Mouse (Mus musculus) neural tube, embryonic 11.5 days (tissue): ENCODE measurements around the gene Tceanc2. TPM values are rescaled to one million over a fixed set of nuclear protein-coding genes. Genes with fewer than 3 reads are reported as not detected.

ENCODE experiments used
- ATAC-seq: fragments of 200-750 bp; cut with Nextera tagmentation; 2 replicates; pipeline ENCODE4 v1.8.0; 2017; ENCODE audit warnings: moderate number of reproducible peaks, mild to moderate bottlenecking, moderate TSS enrichment, moderate library complexity; ENCODE audit not compliant: insufficient read depth, low FRiP score, low TSS enrichment
- DNase-seq: peaks from one replicate; pipeline ENCODE4 v3.0.0-alpha.2; 2015; ENCODE audit warnings: low spot score
- H3K27ac ChIP-seq: fragments of 300-500 bp; sonication (generic); 2 replicates; pipeline ENCODE4 v1.5.1; 2014; ENCODE audit warnings: low read depth, mild to moderate bottlenecking, low read length
- H3K27me3 ChIP-seq: fragments of 300-500 bp; sonication (generic); 2 replicates; pipeline ENCODE4 v1.6.1; 2014; ENCODE audit warnings: mild to moderate bottlenecking, low read length, mixed read lengths; ENCODE audit not compliant: control insufficient read depth, insufficient read depth
- H3K36me3 ChIP-seq: fragments of 300-500 bp; sonication (generic); 2 replicates; pipeline ENCODE4 v1.6.1; 2014; ENCODE audit warnings: mild to moderate bottlenecking, low read length, moderate library complexity, mixed read lengths; ENCODE audit not compliant: control insufficient read depth, insufficient read depth
- H3K4me1 ChIP-seq: fragments of 300-500 bp; sonication (generic); 2 replicates; pipeline ENCODE4 v1.6.1; 2014; ENCODE audit warnings: low read length, mixed read lengths; ENCODE audit not compliant: control insufficient read depth, insufficient read depth
- H3K4me2 ChIP-seq: fragments of 300-500 bp; sonication (generic); 2 replicates; pipeline ENCODE4 v1.6.1; 2014; ENCODE audit warnings: low read depth, mild to moderate bottlenecking, moderate library complexity
- H3K4me3 ChIP-seq: fragments of 300-500 bp; sonication (generic); 2 replicates; pipeline ENCODE4 v1.5.1; 2014; ENCODE audit warnings: low read depth, low read length
- H3K9ac ChIP-seq: fragments of 300-500 bp; sonication (generic); 2 replicates; pipeline ENCODE4 v1.6.1; 2014; ENCODE audit warnings: mild to moderate bottlenecking, low read length
- H3K9me3 ChIP-seq: fragments of 300-500 bp; sonication (generic); 2 replicates; pipeline ENCODE4 v1.6.1; 2016; ENCODE audit warnings: low read length; ENCODE audit not compliant: control insufficient read depth
- WGBS: fragments of 180-500 bp; shearing (Covaris S2); extraction: QIAGEN DNeasy Blood & Tissue Kit; methylation state at CpG from one replicate; pipeline ENCODE4 v1.1.7; 2014; 5-methylcytosine and 5-hydroxymethylcytosine counted together
- polyA plus RNA-seq: library from polyadenylated mRNA; unstranded; fragments of >200 nt; fragmentation: Nextera tagmentation; extraction: Ambion mirVana; gene quantifications from 2 replicates; pipeline ENCODE4 v1.2.1, GENCODE M21; 2014

Gene Tceanc2
- polyA plus RNA-seq, 1 experiment from 2014 or later: 24.8 TPM

DNA sequence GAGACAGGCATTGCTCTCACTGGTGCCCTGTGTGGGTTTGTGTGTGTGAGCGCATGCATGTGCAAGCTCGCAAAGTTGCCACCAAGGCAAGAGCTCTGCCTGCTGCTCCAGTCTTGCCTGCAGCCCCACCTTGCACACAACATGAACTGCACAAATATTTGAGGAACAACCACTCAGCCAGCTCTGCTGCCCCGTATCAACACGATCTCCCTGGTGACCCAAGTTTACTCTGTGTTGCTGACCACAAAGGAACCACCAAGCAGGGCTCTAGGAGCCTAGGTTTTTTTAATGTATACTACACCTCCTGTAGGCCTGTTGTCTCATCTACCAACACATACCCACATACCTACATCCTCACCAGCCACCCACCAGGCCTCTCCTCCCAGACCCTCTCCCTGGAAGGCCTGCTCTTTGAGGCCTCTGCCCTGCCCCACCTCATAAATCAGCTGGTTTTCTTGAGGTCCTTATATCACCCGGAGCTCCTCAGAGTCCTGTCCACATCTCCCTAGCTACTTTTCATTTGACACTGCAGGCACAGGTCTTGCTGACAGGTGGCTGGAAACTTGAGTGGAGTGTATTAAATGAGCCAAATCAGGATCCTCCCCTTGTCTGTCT lies 31.7 kb upstream of the Tceanc2 start:
- no peaks in the 10 kb centered on the region for H3K9me3 ChIP-seq
- no peak overlapping the region for H3K4me2 ChIP-seq
- H3K27ac ChIP-seq: no peak overlapping the region
- H3K36me3 ChIP-seq: no peaks in the 10 kb centered on the region; the same call in 1 of the 2 replicates
- ATAC-seq: no peak
- H3K27me3 ChIP-seq: no peaks in the 10 kb centered on the region
- H3K4me1 ChIP-seq: no peaks in the 10 kb centered on the region
- no peak overlapping the region for H3K9ac ChIP-seq
- DNase-seq: no peak
- WGBS: 79% methylated on average over 5 of the region's 5 CpGs
- H3K4me3 ChIP-seq: no peak overlapping the region

- Histone ChIP-seq H3K27me3 (no peaks in the 10 kb centered on the region), H3K9ac (no peak within 1 kb of the TSS), H3K4me2 (no peak within 1 kb of the TSS), H3K36me3 (no peaks in the 10 kb centered on the region; the same call in 1 of the 2 replicates), H3K27ac (no peak within 1 kb of the TSS), H3K4me1 (no peaks in the 10 kb centered on the region), H3K9me3 (no peaks in the 10 kb centered on the region), H3K4me3 (no peak within 1 kb of the TSS)
- no peak for DNase-seq
- WGBS: 91% methylated on average over 3 of the region's 3 CpGs
- no peak for ATAC-seq
Measured at GRCm38 (mm10) chr4:107208880-107209279, 30.0 kb upstream of the Tceanc2 start, which contains the start of gene Ldlrad1. Gene Ldlrad1, plus strand, starts transcription at chr4:107209180.

- no peaks in the 10 kb centered on the region for H3K4me1 ChIP-seq
- H3K4me3 ChIP-seq: no peak overlapping the region
- H3K4me2 ChIP-seq: no peak overlapping the region
- 95% methylated on average over 2 of the region's 2 CpGs for WGBS
- ATAC-seq (no peak), DNase-seq (no peak)
- no peaks in the 10 kb centered on the region for H3K36me3 ChIP-seq
- no peak overlapping the region for H3K9ac ChIP-seq
- H3K9me3 ChIP-seq: no peaks in the 10 kb centered on the region
- H3K27ac ChIP-seq: no peak overlapping the region
- H3K27me3 ChIP-seq: no peaks in the 10 kb centered on the region
Measured at GRCm38 (mm10) chr4:107207016-107207415, 28.1 kb upstream of the Tceanc2 start.

DNA sequence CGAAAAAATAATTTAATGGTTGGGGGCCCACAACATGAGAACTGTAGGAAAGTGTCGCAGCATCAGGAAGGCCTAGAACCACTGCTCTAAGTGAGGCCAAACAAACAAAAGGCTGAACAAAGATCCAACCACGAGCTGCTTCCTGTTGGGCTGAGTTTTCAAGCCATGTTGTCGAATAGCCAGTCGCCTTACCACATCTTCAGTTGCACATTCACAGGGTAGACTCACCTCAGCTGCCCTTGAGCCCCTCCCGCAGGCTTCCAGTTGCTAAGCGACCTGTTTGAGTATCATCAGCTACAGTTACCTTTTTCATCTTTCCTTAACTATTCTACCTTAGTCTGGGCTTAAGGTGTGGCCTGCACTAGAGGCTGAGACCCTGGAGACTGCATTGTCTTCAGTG lies 24.1 kb upstream of the Tceanc2 start:
- Histone ChIP-seq H3K27ac (no peak overlapping the region), H3K4me2 (no peak overlapping the region), H3K27me3 (no peaks in the 10 kb centered on the region), H3K9me3 (no peaks in the 10 kb centered on the region), H3K9ac (no peak overlapping the region), H3K4me3 (no peak overlapping the region), H3K36me3 (peaks cover 8% of the 10 kb centered on the region), H3K4me1 (no peaks in the 10 kb centered on the region)
- 93% methylated on average over 7 of the region's 7 CpGs for WGBS
- no peak for DNase-seq
- no peak for ATAC-seq

- ATAC-seq: no peak
- no peak for DNase-seq
- Histone ChIP-seq H3K27me3 (no peaks in the 10 kb centered on the region), H3K9me3 (no peaks in the 10 kb centered on the region), H3K27ac (no peak overlapping the region), H3K4me2 (no peak overlapping the region), H3K4me1 (no peaks in the 10 kb centered on the region), H3K4me3 (no peak overlapping the region), H3K36me3 (peaks cover 12% of the 10 kb centered on the region), H3K9ac (no peak overlapping the region)
- 97% methylated on average over 3 of the region's 3 CpGs for WGBS
Measured at GRCm38 (mm10) chr4:107201779-107202178, 22.9 kb upstream of the Tceanc2 start.

GRCm38 (mm10) chr4:107198072-107198471 lies 19.2 kb upstream of the Tceanc2 start:
- WGBS: 95% methylated on average over 5 of the region's 5 CpGs
- H3K9ac ChIP-seq: no peak overlapping the region
- H3K9me3 ChIP-seq: no peaks in the 10 kb centered on the region
- peaks cover 17% of the 10 kb centered on the region for H3K36me3 ChIP-seq
- no peak overlapping the region for H3K27ac ChIP-seq
- H3K4me2 ChIP-seq: no peak overlapping the region
- H3K4me1 ChIP-seq: no peaks in the 10 kb centered on the region
- H3K4me3 ChIP-seq: no peak overlapping the region
- no peak for ATAC-seq
- H3K27me3 ChIP-seq: no peaks in the 10 kb centered on the region
- DNase-seq: no peak

DNA sequence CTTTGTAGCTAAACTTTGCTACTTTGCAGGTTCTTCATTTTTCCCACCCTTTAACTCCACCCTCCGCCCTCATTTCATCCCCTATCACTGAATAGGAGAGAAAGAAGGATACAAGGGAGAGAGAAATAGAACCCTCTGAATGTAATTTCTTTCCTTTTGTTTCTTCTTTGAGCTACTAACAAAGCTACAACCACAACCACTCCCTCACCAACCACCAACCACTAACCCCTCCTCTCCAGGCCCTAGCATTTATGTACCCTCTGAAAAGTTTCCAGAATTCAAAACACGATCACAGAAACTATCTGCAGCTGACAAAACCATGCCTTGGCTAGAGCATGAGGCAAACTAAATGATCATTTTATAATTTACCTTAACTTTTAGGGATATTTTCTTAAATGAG lies 17.5 kb upstream of the Tceanc2 start:
- Histone ChIP-seq H3K27ac (no peak overlapping the region), H3K9ac (no peak overlapping the region), H3K27me3 (no peaks in the 10 kb centered on the region), H3K4me2 (no peak overlapping the region), H3K4me1 (no peaks in the 10 kb centered on the region), H3K9me3 (no peaks in the 10 kb centered on the region), H3K4me3 (no peak overlapping the region), H3K36me3 (peaks cover 17% of the 10 kb centered on the region)
- DNase-seq (no peak), ATAC-seq (no peak)
- WGBS: 93% methylated on average over 2 of the region's 2 CpGs

DNA sequence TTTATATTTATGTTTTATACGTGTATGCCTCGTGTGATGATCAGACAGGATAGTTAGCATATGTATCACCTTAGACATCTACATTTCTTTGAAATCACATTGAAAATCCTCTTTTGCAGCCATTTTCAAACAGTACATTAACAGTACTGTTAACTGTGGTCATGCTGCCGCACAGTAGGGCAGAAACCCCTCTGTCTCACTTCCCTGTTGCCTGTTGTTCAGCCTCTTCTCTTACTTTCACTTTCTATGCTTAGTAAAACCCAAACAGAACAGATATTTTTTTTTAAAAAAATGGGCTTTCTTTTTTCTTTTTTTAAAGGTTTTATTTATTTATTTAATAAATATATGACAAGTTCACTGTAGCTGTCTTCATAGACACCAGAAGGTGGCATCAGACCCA lies 14.9 kb upstream of the Tceanc2 start:
- H3K9me3 ChIP-seq: no peaks in the 10 kb centered on the region
- DNase-seq (no peak), ATAC-seq (no peak)
- 97% methylated on average over 3 of the region's 3 CpGs for WGBS
- H3K27ac ChIP-seq: no peak overlapping the region
- H3K36me3 ChIP-seq: peaks cover 9% of the 10 kb centered on the region
- H3K9ac ChIP-seq: no peak overlapping the region
- no peaks in the 10 kb centered on the region for H3K4me1 ChIP-seq
- H3K27me3 ChIP-seq: no peaks in the 10 kb centered on the region
- H3K4me3 ChIP-seq: no peak overlapping the region
- H3K4me2 ChIP-seq: no peak overlapping the region

DNA sequence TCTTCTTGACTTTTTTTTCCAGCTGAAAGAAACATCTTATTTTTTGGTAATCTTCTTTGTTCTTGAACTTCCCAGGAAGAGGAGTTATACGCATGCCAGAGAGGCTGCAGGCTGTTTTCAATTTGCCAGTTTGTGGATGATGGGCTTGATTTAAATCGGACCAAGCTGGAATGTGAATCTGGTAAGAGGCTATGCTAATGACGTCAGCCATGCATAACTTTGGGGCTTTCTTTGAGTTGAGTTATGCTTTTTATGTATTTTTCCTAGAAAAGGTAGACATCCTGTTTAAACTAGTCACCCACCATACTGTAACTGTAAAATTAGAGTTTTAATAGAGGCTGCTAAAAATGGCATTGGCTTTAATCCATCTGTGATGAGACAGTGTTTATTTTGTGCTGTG lies 6.8 kb upstream of the Tceanc2 start:
- peaks cover 4% of the 10 kb centered on the region; the same call in 1 of the 2 replicates for H3K4me1 ChIP-seq
- DNase-seq (no peak), ATAC-seq (no peak)
- H3K27ac ChIP-seq: no peak overlapping the region
- H3K9ac ChIP-seq: no peak overlapping the region
- no peak overlapping the region for H3K4me3 ChIP-seq
- H3K36me3 ChIP-seq: peaks cover 3% of the 10 kb centered on the region
- H3K4me2 ChIP-seq: no peak overlapping the region
- H3K27me3 ChIP-seq: no peaks in the 10 kb centered on the region
- H3K9me3 ChIP-seq: no peaks in the 10 kb centered on the region
- WGBS: 88% methylated on average over 3 of the region's 3 CpGs
